Mouse (Mus musculus) lung, postnatal 25 days (tissue): ENCODE results near the gene Hoxa3.

Experiments used
- DNase-seq: peaks from one replicate; pipeline ENCODE4 v3.0.0; 2022; ENCODE audit warnings: low spot score

Gene Hoxa3

GRCm38 (mm10) chr6:52167736-52168161 lies 45.4 kb downstream of the Hoxa3 start:
- DNase-seq: no peak

DNA sequence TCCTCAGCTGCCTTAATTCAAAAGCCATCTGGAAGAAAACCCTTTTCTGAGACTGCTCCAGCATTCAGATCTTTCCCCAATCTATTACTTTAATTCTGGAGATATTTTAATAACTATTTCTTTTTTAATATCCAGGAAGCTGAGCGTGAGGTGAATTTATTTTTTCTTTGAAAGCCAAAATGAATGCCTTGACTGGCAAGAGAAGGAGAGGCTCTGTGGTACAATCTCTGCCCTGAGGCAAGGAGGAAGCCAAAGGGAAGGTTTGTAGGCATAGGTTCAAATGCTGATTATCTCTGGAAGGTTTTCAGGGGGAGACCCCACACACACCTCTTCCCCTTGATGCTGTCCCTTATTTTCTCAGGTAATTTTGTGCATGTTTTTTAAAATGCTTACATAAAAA lies 46.0 kb downstream of the Hoxa3 start:
- DNase-seq: no peak

GRCm38 (mm10) chr6:52166431-52167077 lies 46.6 kb downstream of the Hoxa3 start:
- no peak for DNase-seq

GRCm38 (mm10) chr6:52165441-52166370 lies 47.4 kb downstream of the Hoxa3 start:
- no peak for DNase-seq

GRCm38 (mm10) chr6:52164626-52165440 lies 48.3 kb downstream of the Hoxa3 start, which contains the start of gene Hoxa2:
Hoxa2 (minus strand) TSS chr6:52164831.
- DNase-seq: no peak

DNA sequence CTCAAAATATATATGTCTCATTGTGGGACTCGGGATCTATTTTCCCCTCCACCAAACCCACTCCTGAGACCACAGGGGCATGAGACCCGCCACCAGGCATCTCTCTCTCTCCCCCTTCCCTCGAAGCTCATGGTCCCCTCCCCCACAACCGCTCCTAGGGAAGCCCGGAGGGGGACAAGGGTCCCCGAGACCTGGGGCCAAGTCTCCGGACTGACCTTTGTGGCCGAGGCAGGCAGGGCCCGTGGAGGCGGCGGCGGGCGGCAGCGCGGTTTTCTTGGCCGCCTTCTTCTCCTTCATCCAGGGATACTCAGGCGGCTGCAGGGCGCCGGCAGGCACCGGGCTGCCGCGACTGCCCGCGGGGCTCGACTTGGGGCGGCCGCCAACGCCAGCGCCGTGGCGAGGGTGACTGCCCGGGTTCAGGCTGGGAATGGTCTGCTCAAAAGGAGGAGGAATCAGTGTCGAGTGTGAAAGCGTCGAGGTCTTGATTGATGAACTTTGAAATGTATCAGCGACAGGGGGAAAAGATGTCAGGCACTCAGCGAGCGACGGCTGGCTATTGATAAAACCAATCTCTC lies 49.0 kb downstream of the Hoxa3 start:
- no peak for DNase-seq

- DNase-seq: no peak
These were observed 49.6 kb downstream of the Hoxa3 start for GRCm38 (mm10) chr6:52163366-52164031.

DNA sequence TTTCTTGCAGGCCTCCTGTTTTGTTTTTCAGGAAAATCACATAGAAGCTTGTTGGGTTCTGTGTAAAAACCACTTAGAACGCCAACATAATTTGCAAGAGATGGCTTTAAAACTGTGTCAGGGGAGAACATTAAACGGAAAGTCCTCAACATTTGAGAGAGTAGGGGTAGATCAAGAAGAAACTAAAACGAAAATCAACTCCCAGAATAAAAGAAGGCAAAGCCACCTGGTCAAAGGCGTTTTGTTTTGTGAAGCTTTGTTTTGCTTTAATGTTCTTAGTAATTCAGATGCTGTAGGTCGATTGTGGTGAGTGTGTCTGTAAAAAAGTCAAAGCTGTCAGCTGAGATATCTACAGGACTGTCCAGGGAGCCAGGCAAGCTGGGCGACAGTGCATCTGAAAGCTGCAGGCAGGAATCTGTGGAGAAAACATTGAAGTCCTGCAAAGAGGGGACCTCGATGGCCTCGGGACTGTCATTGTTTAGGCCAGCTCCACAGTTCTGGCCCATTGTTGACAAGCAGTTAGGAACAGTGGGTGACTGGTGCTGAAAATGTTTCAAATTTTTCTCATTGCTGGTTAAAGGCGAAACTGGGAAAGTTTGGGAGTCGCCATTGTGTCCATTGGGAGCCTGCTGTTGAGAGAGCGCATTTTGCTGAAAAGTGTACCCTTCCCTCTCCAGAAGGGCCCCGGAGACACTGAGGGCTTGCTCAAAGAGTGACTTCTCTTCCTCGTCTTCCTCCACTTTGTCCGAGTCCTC lies 50.3 kb downstream of the Hoxa3 start:
- DNase-seq: no peak

- DNase-seq: no peak
These were observed 51.1 kb downstream of the Hoxa3 start for GRCm38 (mm10) chr6:52162093-52162380.

GRCm38 (mm10) chr6:52161336-52162092 lies 51.6 kb downstream of the Hoxa3 start:
- no peak for DNase-seq

- DNase-seq: no peak
These were observed 52.4 kb downstream of the Hoxa3 start for GRCm38 (mm10) chr6:52160511-52161335.

DNA sequence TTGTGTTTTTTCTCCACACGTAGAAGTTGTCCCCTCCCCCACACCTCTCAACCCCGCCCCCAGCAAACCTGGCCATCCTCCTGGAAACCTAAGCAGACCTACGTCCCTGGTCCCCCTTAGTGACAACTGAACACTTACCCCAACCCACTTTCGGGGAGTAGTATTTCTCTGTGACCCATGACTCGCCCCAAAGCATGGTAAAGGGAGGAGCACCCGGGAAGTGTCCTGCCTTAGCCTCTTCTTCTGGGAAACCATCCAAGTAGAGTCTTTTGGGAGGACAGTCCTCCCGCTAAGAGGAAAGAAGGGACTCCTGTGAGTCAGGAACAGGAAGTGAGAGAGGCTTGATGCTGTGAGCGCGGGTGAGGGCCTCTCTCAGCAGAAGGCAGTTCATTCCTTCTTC lies 53.2 kb downstream of the Hoxa3 start:
- no peak for DNase-seq

- no peak for DNase-seq
These were observed 53.9 kb downstream of the Hoxa3 start for GRCm38 (mm10) chr6:52159164-52159761.

GRCm38 (mm10) chr6:52158276-52159051 lies 54.7 kb downstream of the Hoxa3 start, which contains the start of gene Hoxa1:
Hoxa1 (minus strand) TSS chr6:52158317.
- peak; percentile 85 for DNase-seq

GRCm38 (mm10) chr6:52157466-52158275 lies 55.5 kb downstream of the Hoxa3 start:
- no peak for DNase-seq

DNA sequence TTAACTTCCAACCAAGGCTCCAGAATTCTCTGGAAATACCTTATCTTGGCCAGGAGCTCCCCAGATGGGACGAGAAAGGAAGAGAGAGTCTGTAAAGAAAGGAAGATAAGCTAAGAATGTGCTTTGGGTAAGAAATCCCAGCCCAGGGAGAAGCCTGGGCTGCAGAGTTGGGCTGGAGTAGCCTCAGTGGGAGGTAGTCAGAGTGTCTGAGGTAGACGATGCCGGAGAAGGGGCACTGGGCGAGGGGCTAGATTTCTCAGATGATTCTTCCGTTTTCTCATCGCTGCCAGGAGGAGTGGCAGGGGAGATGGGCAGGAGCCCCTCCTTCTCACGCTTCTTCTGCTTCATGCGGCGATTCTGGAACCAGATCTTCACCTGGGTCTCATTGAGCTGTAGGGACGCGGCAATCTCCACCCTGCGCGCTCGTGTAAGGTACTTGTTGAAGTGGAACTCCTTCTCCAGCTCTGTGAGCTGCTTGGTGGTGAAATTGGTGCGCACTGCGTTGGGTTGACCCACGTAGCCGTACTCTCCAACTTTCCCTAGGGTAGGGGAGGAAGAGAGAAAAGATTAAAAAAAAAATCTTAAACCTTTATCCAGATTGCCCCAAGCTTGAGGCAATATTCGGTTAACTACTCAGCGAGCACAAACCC lies 56.5 kb downstream of the Hoxa3 start:
- DNase-seq: no peak

DNA sequence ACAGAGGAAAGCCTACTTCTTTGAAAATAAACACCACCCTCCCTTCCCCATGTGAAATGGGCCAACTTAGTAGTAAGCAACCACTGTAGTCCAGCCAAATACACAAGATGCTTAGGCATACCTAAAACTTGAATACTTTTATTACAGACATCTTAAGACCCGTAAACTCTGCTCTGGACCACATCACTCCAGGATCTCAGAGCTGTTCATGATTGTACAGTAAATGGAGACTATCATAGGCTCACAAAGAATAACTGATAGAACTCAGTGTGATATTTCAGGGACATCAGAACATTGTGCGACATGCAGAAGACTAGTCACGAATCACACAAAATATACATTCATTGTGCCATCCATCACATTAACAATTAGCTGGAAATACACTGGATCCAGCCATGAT lies 57.7 kb downstream of the Hoxa3 start:
- no peak for DNase-seq
